ENCODE assay signal across 18 mouse cellular contexts in genomic region chr15:9230917-9231316, GRCm38 (mm10). TPM values are rescaled to one million over a fixed set of nuclear protein-coding genes. Genes with fewer than 3 reads are reported as not detected.
"Had no signal": no experiment of that assay in that cellular context is flagged by ENCODE, and none has a peak within 500 bp of the region (broad histone marks: within the 10 kb centered on the region; RNA-seq: fewer than 3 reads in every experiment).

No protein-coding gene starts in this region.

RNA-seq across cellular contexts. Expression of gene Ugt3a1, which starts 45.8 kb away (rescaled TPM):
- total RNA-seq: layer of hippocampus, adult 2 months; layer of hippocampus, postnatal 25 days; left cerebral cortex, adult 18-20 months; left cerebral cortex, postnatal 25 days; megakaryocyte, adult 5-6 weeks had no signal
- polyA plus RNA-seq: intestine, embryonic 15.5 days; kidney, embryonic 14.5 days; large intestine, adult 2 months; limb, embryonic 10.5 days; limb, embryonic 13.5 days; lung, adult 2 months; lung, embryonic 16.5 days; midbrain, embryonic 10.5 days; midbrain, embryonic 13.5 days; neural tube, embryonic 11.5 days; neural tube, embryonic 15.5 days; stomach, embryonic 14.5 days; thymus, postnatal 0 days had no signal
